Mouse (Mus musculus) stomach, postnatal 0 days (tissue): ENCODE measurements around the gene C87436.

Experiments
- CTCF ChIP-seq: IDR thresholded peaks from 2 replicates; pipeline ENCODE4 v1.5.1; 2016; ENCODE audit warnings: antibody characterized with exemption, low read depth, mild to moderate bottlenecking, moderate library complexity
- EP300 ChIP-seq: optimal IDR thresholded peaks from 2 replicates; pipeline ENCODE3; 2016; ENCODE audit warnings: antibody characterized with exemption

DNA sequence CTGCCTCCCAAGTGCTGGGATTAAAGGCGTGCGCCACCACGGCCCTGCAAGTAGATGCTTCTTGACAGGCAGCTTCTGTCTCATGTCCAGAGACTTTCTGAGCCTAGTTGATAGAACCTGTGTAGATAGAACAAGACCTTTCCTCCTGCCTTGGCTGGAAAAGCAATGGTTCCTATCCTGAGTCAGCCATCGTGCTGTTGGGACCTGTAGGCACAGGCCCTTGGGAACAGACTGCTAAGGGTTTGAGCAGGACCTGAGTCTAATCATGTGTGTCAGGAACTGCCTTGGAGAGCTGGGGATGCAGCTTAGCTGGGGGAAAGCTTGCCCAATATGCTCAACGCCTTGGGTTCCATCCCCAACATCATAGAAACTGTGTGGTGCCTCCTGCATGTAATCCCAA lies 35.9 kb downstream of the C87436 start:
- no peak for TF ChIP-seq CTCF
- TF ChIP-seq EP300 = no peak
